In genomic region chr4:33257263-33257964, GRCm38 (mm10) we compare ENCODE assay signal across 18 mouse cellular contexts. TPM values are rescaled to one million over a fixed set of nuclear protein-coding genes. Genes with fewer than 3 reads are reported as not detected.
A peak's percentile ranks its signal among the peaks of the same experiment; 100 is the strongest.
DNase-seq lines count a peak whose midpoint lies in the region; ATAC-seq and TF ChIP-seq lines count a peak whose summit lies in the region.
"Had no signal": no experiment of that assay in that cellular context is flagged by ENCODE, and none has a peak within 500 bp of the region (broad histone marks: within the 10 kb centered on the region; RNA-seq: fewer than 3 reads in every experiment).

No protein-coding gene starts in this region.

- TF ChIP-seq CTCF in kidney, adult 2 months (conservative IDR thresholded peaks at IDR 0.05; ENCODE audit: insufficient read depth, insufficient read length, low read depth, low read length): no peak
- no peak for TF ChIP-seq CTCF in ES-Bruce4 (IDR thresholded peaks at IDR 0.05; ENCODE audit: low read depth, low read length)
- no peak for TF ChIP-seq CTCF in Patski (IDR thresholded peaks at IDR 0.05)

- in situ Hi-C loops in Patski (cut with MboI; ENCODE audit: low pct_unique_long_range_greater_than_20kb): no loop called here

- WGBS in kidney, adult 2 months: 57% methylated on average over 11 of the region's 11 CpGs
- 51% methylated on average over 11 of the region's 11 CpGs for WGBS in liver, embryonic 16.5 days (ENCODE audit: insufficient replicate concordance)
- WGBS in hindbrain, embryonic 11.5 days: 78% methylated on average over 11 of the region's 11 CpGs

- CTCF ChIA-PET in Patski (lab: Charles Lee): interaction anchor here (1.5 to 1.6 kb wide), 2 partner anchors 8 to 27 kb away, joined by 3 to 5 read pairs; no protein-coding TSS in a partner anchor

- DNase-seq in kidney, adult 2 months: peak; percentile 61
- DNase-seq in kidney, postnatal 14 days: no peak
- DNase-seq in Patski (ENCODE audit: low read depth, low spot score): no peak
- no peak for DNase-seq in hindbrain, embryonic 11.5 days (ENCODE audit: low spot score)
- no peak for DNase-seq in thymus, postnatal 10 days (ENCODE audit: low spot score in 2 of 2)
- DNase-seq: cerebellum, adult 11-12 months; embryo, embryonic 11 days; gastrocnemius, postnatal 14 days; retina, postnatal 1 day; thymus, postnatal 36 days had no signal

- peak; percentile 45 for ATAC-seq in Patski
- ATAC-seq in liver, embryonic 16.5 days (ENCODE audit: low read depth): peak; percentile 65
- no peak for ATAC-seq in hindbrain, embryonic 11.5 days (ENCODE audit: low FRiP score)
- no peak for ATAC-seq in erythroblast, adult 5-6 weeks (replicated peaks; ENCODE audit: low FRiP score, poor library complexity, severe bottlenecking)
- ATAC-seq: CD4-positive, CD25-positive, alpha-beta regulatory T cell, adult 4 months; forebrain, embryonic 15.5 days had no signal

- peak; percentile 56; the same call in 1 of the 2 replicates for TF ChIP-seq EP300 in ES-Bruce4 (IDR thresholded peaks at IDR 0.05; ENCODE audit: insufficient read depth, low read depth, low read length)

- POLR2A ChIA-PET in Patski (lab: Charles Lee): no interaction called here

- H3K9me3 ChIP-seq in ES-Bruce4 (replicated peaks; ENCODE audit: control insufficient read depth, insufficient read depth, low read length, poor library complexity, severe bottlenecking): no peaks in the 10 kb centered on the region
- H3K9me3 ChIP-seq in liver, embryonic 16.5 days (replicated peaks; ENCODE audit: control insufficient read depth, low read length): no peaks in the 10 kb centered on the region
- H3K9me3 ChIP-seq in hindbrain, embryonic 11.5 days (ENCODE audit: control insufficient read depth, low read length): no peaks in the 10 kb centered on the region
- H3K9me3 ChIP-seq: forebrain, embryonic 15.5 days; heart, embryonic 10.5 days; limb, embryonic 13.5 days; neural tube, embryonic 12.5 days had no signal

- no peak overlapping the region for H3K4me3 ChIP-seq in kidney, adult 2 months (ENCODE audit: insufficient read depth, low read depth, low read length)
- H3K4me3 ChIP-seq in ES-Bruce4 (ENCODE audit: low read depth, low read length): no peak overlapping the region
- no peak overlapping the region for H3K4me3 ChIP-seq in liver, embryonic 16.5 days (ENCODE audit: low read depth, low read length)
- no peak overlapping the region for H3K4me3 ChIP-seq in hindbrain, embryonic 11.5 days (ENCODE audit: low read depth, low read length)
- H3K4me3 ChIP-seq: forebrain, embryonic 15.5 days; heart, embryonic 10.5 days; limb, embryonic 13.5 days; neural tube, embryonic 12.5 days had no signal

- peaks cover 3% of the 10 kb centered on the region; the same call in 1 of the 2 replicates for H3K4me1 ChIP-seq in kidney, adult 2 months (ENCODE audit: control insufficient read depth, insufficient read depth, low read length)
- H3K4me1 ChIP-seq in ES-Bruce4 (ENCODE audit: control insufficient read depth, insufficient read depth, low read length): peaks cover 8% of the 10 kb centered on the region
- H3K4me1 ChIP-seq in liver, embryonic 16.5 days (ENCODE audit: control insufficient read depth, low read depth, low read length): no peaks in the 10 kb centered on the region; the same call in 1 of the 2 replicates
- no peaks in the 10 kb centered on the region for H3K4me1 ChIP-seq in hindbrain, embryonic 11.5 days (replicated peaks; ENCODE audit: control insufficient read depth, insufficient read depth, low read length)
- H3K4me1 ChIP-seq: forebrain, embryonic 15.5 days; neural tube, embryonic 12.5 days had no signal

- no peak overlapping the region for H3K27ac ChIP-seq in kidney, adult 2 months (ENCODE audit: insufficient read depth, low read depth, low read length)
- 0 out of 2 replicates have a peak overlapping the region, but pooled peaks have one; percentile 13 for H3K27ac ChIP-seq in ES-Bruce4 (ENCODE audit: insufficient read depth, low read length)
- peak overlapping the region; percentile 61 for H3K27ac ChIP-seq in liver, embryonic 16.5 days (ENCODE audit: low read length)
- no peak overlapping the region for H3K27ac ChIP-seq in hindbrain, embryonic 11.5 days (ENCODE audit: low read depth, low read length)
- H3K27ac ChIP-seq: forebrain, embryonic 15.5 days; heart, embryonic 10.5 days; limb, embryonic 13.5 days; neural tube, embryonic 12.5 days had no signal

- H3K4me2 ChIP-seq in liver, embryonic 16.5 days (ENCODE audit: low read depth, low read length): no peak overlapping the region
- H3K4me2 ChIP-seq in hindbrain, embryonic 11.5 days (replicated peaks; ENCODE audit: low read depth, low read length): no peak overlapping the region
- H3K4me2 ChIP-seq: forebrain, embryonic 15.5 days; limb, embryonic 13.5 days; neural tube, embryonic 12.5 days had no signal

- H3K27me3 ChIP-seq in kidney, adult 2 months (replicated peaks; ENCODE audit: control insufficient read depth, insufficient read depth, low read length): no peaks in the 10 kb centered on the region
- H3K27me3 ChIP-seq in ES-Bruce4 (ENCODE audit: control insufficient read depth, insufficient read depth, low read length, poor library complexity, severe bottlenecking) (no peaks in the 10 kb centered on the region), Patski (no peaks in the 10 kb centered on the region)
- no peaks in the 10 kb centered on the region for H3K27me3 ChIP-seq in liver, embryonic 16.5 days (ENCODE audit: control insufficient read depth, insufficient read depth, low read depth, low read length)
- no peaks in the 10 kb centered on the region for H3K27me3 ChIP-seq in hindbrain, embryonic 11.5 days (ENCODE audit: control insufficient read depth, insufficient read depth, low read length)
- H3K27me3 ChIP-seq: forebrain, embryonic 15.5 days; limb, embryonic 13.5 days; neural tube, embryonic 12.5 days had no signal

- TF ChIP-seq POLR2A in kidney, adult 2 months (IDR thresholded peaks at IDR 0.05; ENCODE audit: low read depth, low read length): no peak
- TF ChIP-seq POLR2A in ES-Bruce4 (IDR thresholded peaks at IDR 0.05; ENCODE audit: insufficient read depth, low read length): no peak

- H3K36me3 ChIP-seq in kidney, adult 2 months (ENCODE audit: control insufficient read depth, insufficient read depth, low read length): no peaks in the 10 kb centered on the region
- no peaks in the 10 kb centered on the region for H3K36me3 ChIP-seq in ES-Bruce4 (ENCODE audit: control insufficient read depth, insufficient read depth, low read length, poor library complexity, severe bottlenecking)
- no peaks in the 10 kb centered on the region for H3K36me3 ChIP-seq in liver, embryonic 16.5 days (ENCODE audit: control insufficient read depth, insufficient read depth)
- H3K36me3 ChIP-seq in hindbrain, embryonic 11.5 days (ENCODE audit: control insufficient read depth, insufficient read depth, low read length): no peaks in the 10 kb centered on the region
- H3K36me3 ChIP-seq: forebrain, embryonic 15.5 days; heart, embryonic 10.5 days; limb, embryonic 13.5 days; neural tube, embryonic 12.5 days had no signal

- no peak overlapping the region for H3K9ac ChIP-seq in ES-Bruce4 (ENCODE audit: low read depth, poor library complexity, severe bottlenecking)
- H3K9ac ChIP-seq in liver, embryonic 16.5 days (ENCODE audit: low read depth, low read length): no peak overlapping the region
- H3K9ac ChIP-seq in hindbrain, embryonic 11.5 days (ENCODE audit: low read depth, low read length): no peak overlapping the region
- H3K9ac ChIP-seq: forebrain, embryonic 15.5 days; limb, embryonic 13.5 days; neural tube, embryonic 12.5 days had no signal

RNA-seq across cellular contexts. Expression of gene Pnrc1, which starts 32.5 kb away (rescaled TPM):
- polyA plus RNA-seq in kidney, adult 2 months (2012; rRNA removed): 32.3 and 53.2 TPM in 2 replicates
- polyA plus RNA-seq in ES-Bruce4 (2011; ENCODE audit: insufficient read depth, insufficient read length, low read depth, missing spikeins) (70.2 and 72.9 TPM in 2 replicates), Patski (2021) (49.0 TPM)
- 39.9 and 53.2 TPM in 2 replicates for polyA plus RNA-seq in liver, embryonic 16.5 days (2015; fragmentation: Nextera tagmentation; extraction: Ambion mirVana)
- polyA plus RNA-seq in hindbrain, embryonic 11.5 days (2014; fragmentation: Nextera tagmentation; extraction: Ambion mirVana): 84.3 and 89.4 TPM in 2 replicates
- 234 and 244 TPM in 2 replicates for total RNA-seq in erythroblast, adult 5-6 weeks (2015; ENCODE audit: low replicate concordance)
- 215 and 244 TPM in 2 replicates for total RNA-seq in erythroblast, adult 5-6 weeks (2017; ENCODE audit: low replicate concordance)

RNA-seq across cellular contexts. Expression of gene Srsf12, which starts 48.6 kb away (rescaled TPM):
- polyA plus RNA-seq in kidney, adult 2 months (2012; rRNA removed): 0.18 and 0.36 TPM in 2 replicates
- polyA plus RNA-seq in ES-Bruce4 (2011; ENCODE audit: insufficient read depth, insufficient read length, low read depth, missing spikeins) (5.3 and 6.2 TPM in 2 replicates), Patski (2021) (0.03 TPM)
- 0.07 and 0.08 TPM in 2 replicates for polyA plus RNA-seq in liver, embryonic 16.5 days (2015; fragmentation: Nextera tagmentation; extraction: Ambion mirVana)
- polyA plus RNA-seq in hindbrain, embryonic 11.5 days (2014; fragmentation: Nextera tagmentation; extraction: Ambion mirVana): 10.4 and 12.9 TPM in 2 replicates
- not detected in 2 replicates for total RNA-seq in erythroblast, adult 5-6 weeks (2015; ENCODE audit: low replicate concordance)
- total RNA-seq in erythroblast, adult 5-6 weeks (2017; ENCODE audit: low replicate concordance): 0.09 and 0.14 TPM in 2 replicates
- total RNA-seq: gastrocnemius, postnatal 14 days had no signal

RNA-seq across cellular contexts. Expression of gene Rngtt, which starts 52.7 kb away (rescaled TPM):
- 2.6 and 3.4 TPM in 2 replicates for polyA plus RNA-seq in kidney, adult 2 months (2012; rRNA removed)
- polyA plus RNA-seq in ES-Bruce4 (2011; ENCODE audit: insufficient read depth, insufficient read length, low read depth, missing spikeins): 48.5 and 51.9 TPM in 2 replicates
- polyA plus RNA-seq in Patski (2021): 11.0 TPM
- 13.3 and 14.0 TPM in 2 replicates for polyA plus RNA-seq in liver, embryonic 16.5 days (2015; fragmentation: Nextera tagmentation; extraction: Ambion mirVana)
- polyA plus RNA-seq in hindbrain, embryonic 11.5 days (2014; fragmentation: Nextera tagmentation; extraction: Ambion mirVana): 37.7 and 39.3 TPM in 2 replicates
- 55.8 and 61.3 TPM in 2 replicates for total RNA-seq in erythroblast, adult 5-6 weeks (2015; ENCODE audit: low replicate concordance)
- total RNA-seq in erythroblast, adult 5-6 weeks (2017; ENCODE audit: low replicate concordance): 109 and 206 TPM in 2 replicates

Comparison
In these comparisons a context has a peak if more than half of its experiments do, and no peak if none do; other contexts are left out.
1. H3K27ac ChIP-seq: peak in ES-Bruce4 (single experiment) and liver, embryonic 16.5 days (single experiment); none in kidney, adult 2 months (single experiment) and hindbrain, embryonic 11.5 days (single experiment).
2. ATAC-seq: peak in Patski (single experiment) and liver, embryonic 16.5 days (single experiment); none in hindbrain, embryonic 11.5 days (single experiment) and erythroblast, adult 5-6 weeks (single experiment).